Mouse (Mus musculus): ENCODE data around the gene Sik2. TPM values are rescaled to one million over a fixed set of nuclear protein-coding genes. Genes with fewer than 3 reads are reported as not detected.

Gene Sik2
- polyA plus RNA-seq, 1 experiment from 2014 or later, result 20.5 TPM

- Histone ChIP-seq H3K4me3 (replicated peaks; ENCODE audit: low read length) (no peak overlapping the region), H3K4me1 (ENCODE audit: control insufficient read depth, insufficient read depth, low read length) (0 out of 2 replicates have a peak, but pooled peaks cover 4% of the 10 kb centered on the region), H3K27ac (ENCODE audit: low read length) (no peak overlapping the region), H3K36me3 (ENCODE audit: control insufficient read depth, insufficient read depth, low read length) (peaks cover 41% of the 10 kb centered on the region), H3K27me3 (ENCODE audit: control insufficient read depth, insufficient read depth, low read length) (no peaks in the 10 kb centered on the region), H3K4me2 (ENCODE audit: low read depth, low read length) (no peak overlapping the region), H3K9ac (ENCODE audit: low read length) (no peak overlapping the region), H3K9me3 (replicated peaks; ENCODE audit: control insufficient read depth, low read length) (no peaks in the 10 kb centered on the region)
- WGBS, result 87% methylated on average over 6 of the region's 6 CpGs
- ATAC-seq (ENCODE audit: insufficient read depth, low FRiP score), result no peak
Measured at GRCm38 (mm10) chr9:50874031-50874430, 134.8 kb downstream of the Sik2 start.

DNA sequence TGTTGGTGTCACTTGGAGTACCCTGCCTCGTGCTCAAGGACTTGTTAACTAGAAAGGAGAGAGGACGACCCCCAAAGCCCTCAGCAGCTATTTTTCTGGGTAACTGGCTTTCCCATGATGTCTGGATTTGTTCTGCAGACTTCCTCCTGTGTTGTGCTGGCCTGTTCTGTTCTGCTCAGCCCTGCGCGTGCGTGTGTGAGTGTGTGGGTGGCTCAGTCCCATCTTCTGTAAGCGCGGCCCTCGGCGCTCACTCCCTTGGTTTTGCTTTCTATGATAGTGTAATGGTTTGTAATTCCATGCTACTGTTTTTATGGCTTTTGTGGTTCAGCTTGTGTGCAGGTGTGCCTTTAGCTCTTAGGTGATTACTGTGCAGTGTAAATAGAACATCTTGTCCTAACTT, 135.7 kb downstream of the Sik2 start:
- WGBS, result 86% methylated on average over 9 of the region's 9 CpGs
- ATAC-seq (ENCODE audit: insufficient read depth, low FRiP score), result no peak
- no peak overlapping the region for H3K4me2 ChIP-seq (ENCODE audit: low read depth, low read length)
- no peaks in the 10 kb centered on the region for H3K9me3 ChIP-seq (replicated peaks; ENCODE audit: control insufficient read depth, low read length)
- H3K27me3 ChIP-seq (ENCODE audit: control insufficient read depth, insufficient read depth, low read length), result no peaks in the 10 kb centered on the region
- H3K4me1 ChIP-seq (ENCODE audit: control insufficient read depth, insufficient read depth, low read length), result 0 out of 2 replicates have a peak, but pooled peaks cover 4% of the 10 kb centered on the region
- H3K27ac ChIP-seq (ENCODE audit: low read length), result no peak overlapping the region
- H3K4me3 ChIP-seq (replicated peaks; ENCODE audit: low read length), result no peak overlapping the region
- H3K9ac ChIP-seq (ENCODE audit: low read length), result no peak overlapping the region
- peaks cover 37% of the 10 kb centered on the region for H3K36me3 ChIP-seq (ENCODE audit: control insufficient read depth, insufficient read depth, low read length)

DNA sequence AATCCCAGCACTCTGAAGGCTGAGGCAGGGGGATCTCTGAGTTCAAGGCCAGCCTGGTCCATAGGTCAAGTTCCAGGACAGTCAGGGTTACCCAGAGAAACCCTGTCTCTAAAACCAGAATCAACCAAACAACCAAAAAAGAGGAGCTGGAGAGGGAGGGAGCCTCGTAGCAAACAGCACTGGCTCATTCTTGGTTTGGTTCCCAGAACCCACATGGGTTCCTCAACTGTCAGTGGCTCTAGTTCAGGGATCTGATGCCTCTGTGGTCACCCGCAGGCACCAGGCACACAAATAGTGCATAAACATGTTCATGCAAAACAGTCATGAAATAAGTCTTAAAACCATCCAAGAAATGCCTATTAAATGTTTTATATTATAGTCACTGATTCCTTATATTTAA, 140.7 kb downstream of the Sik2 start:
- Histone ChIP-seq H3K36me3 (ENCODE audit: control insufficient read depth, insufficient read depth, low read length) (peaks cover 30% of the 10 kb centered on the region), H3K27ac (ENCODE audit: low read length) (no peak overlapping the region), H3K27me3 (ENCODE audit: control insufficient read depth, insufficient read depth, low read length) (no peaks in the 10 kb centered on the region), H3K4me2 (ENCODE audit: low read depth, low read length) (no peak overlapping the region), H3K9ac (ENCODE audit: low read length) (no peak overlapping the region), H3K4me1 (ENCODE audit: control insufficient read depth, insufficient read depth, low read length) (no peaks in the 10 kb centered on the region), H3K9me3 (replicated peaks; ENCODE audit: control insufficient read depth, low read length) (no peaks in the 10 kb centered on the region), H3K4me3 (replicated peaks; ENCODE audit: low read length) (no peak overlapping the region)
- WGBS, result 93% methylated on average over 2 of the region's 2 CpGs
- no peak for ATAC-seq (ENCODE audit: insufficient read depth, low FRiP score)

GRCm38 (mm10) chr9:50867015-50867414, 141.9 kb downstream of the Sik2 start:
- H3K9me3 ChIP-seq (replicated peaks; ENCODE audit: control insufficient read depth, low read length), result no peaks in the 10 kb centered on the region
- ATAC-seq (ENCODE audit: insufficient read depth, low FRiP score), result no peak
- no peaks in the 10 kb centered on the region for H3K4me1 ChIP-seq (ENCODE audit: control insufficient read depth, insufficient read depth, low read length)
- no peak overlapping the region for H3K4me3 ChIP-seq (replicated peaks; ENCODE audit: low read length)
- peaks cover 30% of the 10 kb centered on the region for H3K36me3 ChIP-seq (ENCODE audit: control insufficient read depth, insufficient read depth, low read length)
- H3K9ac ChIP-seq (ENCODE audit: low read length), result no peak overlapping the region
- H3K27me3 ChIP-seq (ENCODE audit: control insufficient read depth, insufficient read depth, low read length), result no peaks in the 10 kb centered on the region
- no peak overlapping the region for H3K4me2 ChIP-seq (ENCODE audit: low read depth, low read length)
- H3K27ac ChIP-seq (ENCODE audit: low read length), result no peak overlapping the region
- WGBS, result 89% methylated on average over 6 of the region's 6 CpGs

DNA sequence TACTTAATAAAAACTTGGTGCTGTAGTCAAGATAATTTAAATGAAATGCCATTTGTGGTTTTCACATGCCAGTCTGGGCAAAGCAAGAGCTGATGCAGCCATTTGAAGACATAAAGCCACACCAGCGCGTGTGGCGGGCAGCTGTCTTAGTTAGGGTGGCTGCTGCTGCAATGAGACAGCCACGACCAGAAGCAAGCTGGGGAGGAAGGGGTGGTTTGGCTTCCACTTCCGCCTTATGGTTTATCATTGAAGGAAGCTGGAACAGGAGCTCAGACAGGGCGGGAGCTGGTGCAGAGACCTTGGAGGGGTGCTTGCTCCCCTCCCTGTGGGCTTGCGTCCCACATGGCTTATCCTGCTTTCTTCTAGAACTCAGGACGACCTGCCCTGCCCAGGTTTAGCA, 143.1 kb downstream of the Sik2 start:
- Histone ChIP-seq H3K4me1 (ENCODE audit: control insufficient read depth, insufficient read depth, low read length) (no peaks in the 10 kb centered on the region), H3K9me3 (replicated peaks; ENCODE audit: control insufficient read depth, low read length) (no peaks in the 10 kb centered on the region), H3K4me3 (replicated peaks; ENCODE audit: low read length) (no peak overlapping the region), H3K27me3 (ENCODE audit: control insufficient read depth, insufficient read depth, low read length) (no peaks in the 10 kb centered on the region), H3K36me3 (ENCODE audit: control insufficient read depth, insufficient read depth, low read length) (peaks cover 38% of the 10 kb centered on the region), H3K27ac (ENCODE audit: low read length) (no peak overlapping the region), H3K9ac (ENCODE audit: low read length) (no peak overlapping the region), H3K4me2 (ENCODE audit: low read depth, low read length) (no peak overlapping the region)
- 74% methylated on average over 8 of the region's 8 CpGs for WGBS
- ATAC-seq (ENCODE audit: insufficient read depth, low FRiP score), result no peak

GRCm38 (mm10) chr9:50864877-50865276, 144.0 kb downstream of the Sik2 start:
- H3K4me2 ChIP-seq (ENCODE audit: low read depth, low read length), result no peak overlapping the region
- no peak overlapping the region for H3K4me3 ChIP-seq (replicated peaks; ENCODE audit: low read length)
- 69% methylated on average over 5 of the region's 5 CpGs for WGBS
- H3K27ac ChIP-seq (ENCODE audit: low read length), result no peak overlapping the region
- ATAC-seq (ENCODE audit: insufficient read depth, low FRiP score), result no peak
- H3K9ac ChIP-seq (ENCODE audit: low read length), result no peak overlapping the region
- no peaks in the 10 kb centered on the region for H3K27me3 ChIP-seq (ENCODE audit: control insufficient read depth, insufficient read depth, low read length)
- H3K4me1 ChIP-seq (ENCODE audit: control insufficient read depth, insufficient read depth, low read length), result no peaks in the 10 kb centered on the region
- no peaks in the 10 kb centered on the region for H3K9me3 ChIP-seq (replicated peaks; ENCODE audit: control insufficient read depth, low read length)
- H3K36me3 ChIP-seq (ENCODE audit: control insufficient read depth, insufficient read depth, low read length), result peaks cover 30% of the 10 kb centered on the region

DNA sequence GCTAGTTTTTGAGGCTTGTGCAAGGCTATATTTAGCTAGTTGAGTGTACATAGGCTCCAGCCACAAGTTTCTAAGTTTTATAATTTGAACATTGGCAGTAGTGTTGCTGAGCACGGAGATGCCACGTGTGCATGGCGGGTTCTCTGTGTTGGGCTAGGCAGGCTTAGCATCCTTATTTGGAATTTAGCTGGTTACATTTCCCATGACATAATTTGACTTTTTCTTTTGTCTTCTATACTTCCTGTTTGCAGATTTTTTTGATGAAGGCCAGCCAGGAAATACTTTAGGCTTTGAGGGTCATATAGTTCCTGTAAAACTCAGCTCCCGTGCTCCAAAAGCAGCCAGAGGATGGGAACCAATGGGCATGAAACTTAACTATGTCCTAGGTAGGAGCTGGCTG, 145.0 kb downstream of the Sik2 start:
- Histone ChIP-seq H3K9ac (ENCODE audit: low read length) (no peak overlapping the region), H3K4me3 (replicated peaks; ENCODE audit: low read length) (no peak overlapping the region), H3K27me3 (ENCODE audit: control insufficient read depth, insufficient read depth, low read length) (no peaks in the 10 kb centered on the region), H3K9me3 (replicated peaks; ENCODE audit: control insufficient read depth, low read length) (no peaks in the 10 kb centered on the region), H3K36me3 (ENCODE audit: control insufficient read depth, insufficient read depth, low read length) (peaks cover 31% of the 10 kb centered on the region), H3K4me2 (ENCODE audit: low read depth, low read length) (no peak overlapping the region), H3K4me1 (ENCODE audit: control insufficient read depth, insufficient read depth, low read length) (no peaks in the 10 kb centered on the region), H3K27ac (ENCODE audit: low read length) (no peak overlapping the region)
- ATAC-seq (ENCODE audit: insufficient read depth, low FRiP score), result no peak
- 87% methylated on average over 4 of the region's 4 CpGs for WGBS

GRCm38 (mm10) chr9:50861119-50861839, 147.6 kb downstream of the Sik2 start:
- Histone ChIP-seq H3K27me3 (ENCODE audit: control insufficient read depth, insufficient read depth, low read length) (no peaks in the 10 kb centered on the region), H3K27ac (ENCODE audit: low read length) (no peak overlapping the region), H3K4me3 (replicated peaks; ENCODE audit: low read length) (no peak overlapping the region), H3K9me3 (replicated peaks; ENCODE audit: control insufficient read depth, low read length) (no peaks in the 10 kb centered on the region), H3K4me2 (ENCODE audit: low read depth, low read length) (no peak overlapping the region), H3K4me1 (ENCODE audit: control insufficient read depth, insufficient read depth, low read length) (peaks cover 8% of the 10 kb centered on the region; the same call in 1 of the 2 replicates), H3K9ac (ENCODE audit: low read length) (no peak overlapping the region), H3K36me3 (ENCODE audit: control insufficient read depth, insufficient read depth, low read length) (peaks cover 25% of the 10 kb centered on the region; the same call in 1 of the 2 replicates)
- ATAC-seq (ENCODE audit: insufficient read depth, low FRiP score), result no peak
- WGBS, result 94% methylated on average over 18 of the region's 18 CpGs

- Histone ChIP-seq H3K4me2 (ENCODE audit: low read depth, low read length) (no peak overlapping the region), H3K9ac (ENCODE audit: low read length) (no peak overlapping the region), H3K4me3 (replicated peaks; ENCODE audit: low read length) (no peak overlapping the region), H3K27me3 (ENCODE audit: control insufficient read depth, insufficient read depth, low read length) (no peaks in the 10 kb centered on the region), H3K27ac (ENCODE audit: low read length) (no peak overlapping the region), H3K4me1 (ENCODE audit: control insufficient read depth, insufficient read depth, low read length) (peaks cover 18% of the 10 kb centered on the region), H3K36me3 (ENCODE audit: control insufficient read depth, insufficient read depth, low read length) (peaks cover 23% of the 10 kb centered on the region; the same call in 1 of the 2 replicates), H3K9me3 (replicated peaks; ENCODE audit: control insufficient read depth, low read length) (no peaks in the 10 kb centered on the region)
- ATAC-seq (ENCODE audit: insufficient read depth, low FRiP score), result no peak
- WGBS, result 76% methylated on average over 6 of the region's 6 CpGs
Measured at GRCm38 (mm10) chr9:50858681-50859080, 150.2 kb downstream of the Sik2 start.

Measured in stomach, embryonic 16.5 days (tissue).